Mouse (Mus musculus): ENCODE results near the gene Pitpnm2.

- TF ChIP-seq TCF3 (IDR thresholded peaks at IDR 0.05; ENCODE audit: insufficient read length, low read depth) (no peak), CEBPB (IDR thresholded peaks at IDR 0.05; ENCODE audit: insufficient read depth, poor library complexity, severe bottlenecking) (no peak), USF1 (IDR thresholded peaks at IDR 0.05; ENCODE audit: low read depth) (no peak), MAX (IDR thresholded peaks at IDR 0.05; ENCODE audit: low read depth) (no peak), POLR2A (IDR thresholded peaks at IDR 0.05; ENCODE audit: insufficient read length, low read depth) (no peak)
Measured at GRCm38 (mm10) chr5:124119204-124119603, 130.4 kb downstream of the Pitpnm2 start.
